Mouse (Mus musculus): ENCODE data around the gene Tbc1d30. TPM values are rescaled to one million over a fixed set of nuclear protein-coding genes. Genes with fewer than 3 reads are reported as not detected.

Gene Tbc1d30
- polyA plus RNA-seq, 1 experiment, result 1.3 TPM

- H3K27me3 ChIP-seq (ENCODE audit: control insufficient read depth, insufficient read depth, low read length), result no peaks in the 10 kb centered on the region
- H3K4me1 ChIP-seq (ENCODE audit: control insufficient read depth, insufficient read depth, low read length), result no peaks in the 10 kb centered on the region
- TF ChIP-seq POLR2A (IDR thresholded peaks at IDR 0.05; ENCODE audit: control insufficient read depth, low read depth, low read length) (no peak), CTCF (IDR thresholded peaks at IDR 0.05; ENCODE audit: control insufficient read depth, insufficient read depth, insufficient replicate concordance, low read depth, low read length) (no peak)
- H3K27ac ChIP-seq (ENCODE audit: control insufficient read depth, insufficient read depth, low read depth, low read length), result no peak overlapping the region
- no peak overlapping the region for H3K4me3 ChIP-seq (ENCODE audit: control insufficient read depth, low read depth, low read length)
- no peaks in the 10 kb centered on the region for H3K36me3 ChIP-seq (ENCODE audit: control insufficient read depth, insufficient read depth, low read length)
These were observed 24.9 kb downstream of the Tbc1d30 start for GRCm38 (mm10) chr10:121326167-121326566.

- TF ChIP-seq POLR2A (IDR thresholded peaks at IDR 0.05; ENCODE audit: control insufficient read depth, low read depth, low read length) (no peak), CTCF (IDR thresholded peaks at IDR 0.05; ENCODE audit: control insufficient read depth, insufficient read depth, insufficient replicate concordance, low read depth, low read length) (no peak)
- no peak overlapping the region for H3K27ac ChIP-seq (ENCODE audit: control insufficient read depth, insufficient read depth, low read depth, low read length)
- H3K4me1 ChIP-seq (ENCODE audit: control insufficient read depth, insufficient read depth, low read length), result no peaks in the 10 kb centered on the region
- H3K27me3 ChIP-seq (ENCODE audit: control insufficient read depth, insufficient read depth, low read length), result no peaks in the 10 kb centered on the region
- no peak overlapping the region for H3K4me3 ChIP-seq (ENCODE audit: control insufficient read depth, low read depth, low read length)
- no peaks in the 10 kb centered on the region for H3K36me3 ChIP-seq (ENCODE audit: control insufficient read depth, insufficient read depth, low read length)
These were observed 27.6 kb downstream of the Tbc1d30 start for GRCm38 (mm10) chr10:121323493-121323892.

- Histone ChIP-seq H3K27ac (ENCODE audit: control insufficient read depth, insufficient read depth, low read depth, low read length) (no peak overlapping the region), H3K4me1 (ENCODE audit: control insufficient read depth, insufficient read depth, low read length) (peaks cover 2% of the 10 kb centered on the region; the same call in 1 of the 2 replicates), H3K36me3 (ENCODE audit: control insufficient read depth, insufficient read depth, low read length) (no peaks in the 10 kb centered on the region), H3K27me3 (ENCODE audit: control insufficient read depth, insufficient read depth, low read length) (no peaks in the 10 kb centered on the region), H3K4me3 (ENCODE audit: control insufficient read depth, low read depth, low read length) (no peak overlapping the region)
- no peak for TF ChIP-seq CTCF (IDR thresholded peaks at IDR 0.05; ENCODE audit: control insufficient read depth, insufficient read depth, insufficient replicate concordance, low read depth, low read length)
- TF ChIP-seq POLR2A (IDR thresholded peaks at IDR 0.05; ENCODE audit: control insufficient read depth, low read depth, low read length), result no peak
These were observed 32.6 kb downstream of the Tbc1d30 start for GRCm38 (mm10) chr10:121318397-121318950.

- no peak for TF ChIP-seq CTCF (IDR thresholded peaks at IDR 0.05; ENCODE audit: control insufficient read depth, insufficient read depth, insufficient replicate concordance, low read depth, low read length)
- no peak for TF ChIP-seq POLR2A (IDR thresholded peaks at IDR 0.05; ENCODE audit: control insufficient read depth, low read depth, low read length)
- H3K27ac ChIP-seq (ENCODE audit: control insufficient read depth, insufficient read depth, low read depth, low read length), result no peak overlapping the region
- no peak overlapping the region for H3K4me3 ChIP-seq (ENCODE audit: control insufficient read depth, low read depth, low read length)
- H3K36me3 ChIP-seq (ENCODE audit: control insufficient read depth, insufficient read depth, low read length), result no peaks in the 10 kb centered on the region
- peaks cover 2% of the 10 kb centered on the region; the same call in 1 of the 2 replicates for H3K4me1 ChIP-seq (ENCODE audit: control insufficient read depth, insufficient read depth, low read length)
- H3K27me3 ChIP-seq (ENCODE audit: control insufficient read depth, insufficient read depth, low read length), result no peaks in the 10 kb centered on the region
These were observed 34.7 kb downstream of the Tbc1d30 start for GRCm38 (mm10) chr10:121316361-121316760.

GRCm38 (mm10) chr10:121315321-121316283, 35.5 kb downstream of the Tbc1d30 start:
- no peak for TF ChIP-seq POLR2A (IDR thresholded peaks at IDR 0.05; ENCODE audit: control insufficient read depth, low read depth, low read length)
- Histone ChIP-seq H3K36me3 (ENCODE audit: control insufficient read depth, insufficient read depth, low read length) (no peaks in the 10 kb centered on the region), H3K4me3 (ENCODE audit: control insufficient read depth, low read depth, low read length) (no peak overlapping the region), H3K27me3 (ENCODE audit: control insufficient read depth, insufficient read depth, low read length) (no peaks in the 10 kb centered on the region; the same call in 1 of the 2 replicates), H3K4me1 (ENCODE audit: control insufficient read depth, insufficient read depth, low read length) (peaks cover 8% of the 10 kb centered on the region), H3K27ac (ENCODE audit: control insufficient read depth, insufficient read depth, low read depth, low read length) (no peak overlapping the region)

GRCm38 (mm10) chr10:121314186-121314585, 36.9 kb downstream of the Tbc1d30 start:
- no peak for TF ChIP-seq CTCF (IDR thresholded peaks at IDR 0.05; ENCODE audit: control insufficient read depth, insufficient read depth, insufficient replicate concordance, low read depth, low read length)
- TF ChIP-seq POLR2A (IDR thresholded peaks at IDR 0.05; ENCODE audit: control insufficient read depth, low read depth, low read length), result no peak
- Histone ChIP-seq H3K4me1 (ENCODE audit: control insufficient read depth, insufficient read depth, low read length) (peaks cover 13% of the 10 kb centered on the region), H3K27ac (ENCODE audit: control insufficient read depth, insufficient read depth, low read depth, low read length) (no peak overlapping the region), H3K36me3 (ENCODE audit: control insufficient read depth, insufficient read depth, low read length) (no peaks in the 10 kb centered on the region), H3K4me3 (ENCODE audit: control insufficient read depth, low read depth, low read length) (no peak overlapping the region), H3K27me3 (ENCODE audit: control insufficient read depth, insufficient read depth, low read length) (no peaks in the 10 kb centered on the region; the same call in 1 of the 2 replicates)

- no peak overlapping the region for H3K4me3 ChIP-seq (ENCODE audit: control insufficient read depth, low read depth, low read length)
- no peaks in the 10 kb centered on the region for H3K36me3 ChIP-seq (ENCODE audit: control insufficient read depth, insufficient read depth, low read length)
- TF ChIP-seq POLR2A (IDR thresholded peaks at IDR 0.05; ENCODE audit: control insufficient read depth, low read depth, low read length) (no peak), CTCF (IDR thresholded peaks at IDR 0.05; ENCODE audit: control insufficient read depth, insufficient read depth, insufficient replicate concordance, low read depth, low read length) (no peak)
- peaks cover 13% of the 10 kb centered on the region for H3K4me1 ChIP-seq (ENCODE audit: control insufficient read depth, insufficient read depth, low read length)
- no peak overlapping the region for H3K27ac ChIP-seq (ENCODE audit: control insufficient read depth, insufficient read depth, low read depth, low read length)
- no peaks in the 10 kb centered on the region; the same call in 1 of the 2 replicates for H3K27me3 ChIP-seq (ENCODE audit: control insufficient read depth, insufficient read depth, low read length)
These were observed 38.0 kb downstream of the Tbc1d30 start for GRCm38 (mm10) chr10:121313049-121313448.
